Mouse (Mus musculus): ENCODE measurements around the gene Hk1. TPM values are rescaled to one million over a fixed set of nuclear protein-coding genes. Genes with fewer than 3 reads are reported as not detected.
A peak's percentile ranks its signal among the peaks of the same experiment; 100 is the strongest.
"Not testable (repeated sequence)": the region's sequence is repeated elsewhere in the genome, so short reads cannot be mapped to it uniquely, and the experiment has no call there.

Gene Hk1
- total RNA-seq, 1 experiment from 2014 or later: 26.0 TPM

- no peak for DNase-seq
Observed at GRCm38 (mm10) chr10:62340991-62341390, 38.7 kb downstream of the Hk1 start.

GRCm38 (mm10) chr10:62340095-62340731 lies 39.5 kb downstream of the Hk1 start:
- peak; percentile 99 for DNase-seq

GRCm38 (mm10) chr10:62339211-62340094 lies 40.3 kb downstream of the Hk1 start:
- DNase-seq: peak; percentile 42

GRCm38 (mm10) chr10:62338626-62339025 lies 41.1 kb downstream of the Hk1 start:
- no peak for DNase-seq

GRCm38 (mm10) chr10:62338176-62338575 lies 41.5 kb downstream of the Hk1 start:
- no peak for DNase-seq

DNA sequence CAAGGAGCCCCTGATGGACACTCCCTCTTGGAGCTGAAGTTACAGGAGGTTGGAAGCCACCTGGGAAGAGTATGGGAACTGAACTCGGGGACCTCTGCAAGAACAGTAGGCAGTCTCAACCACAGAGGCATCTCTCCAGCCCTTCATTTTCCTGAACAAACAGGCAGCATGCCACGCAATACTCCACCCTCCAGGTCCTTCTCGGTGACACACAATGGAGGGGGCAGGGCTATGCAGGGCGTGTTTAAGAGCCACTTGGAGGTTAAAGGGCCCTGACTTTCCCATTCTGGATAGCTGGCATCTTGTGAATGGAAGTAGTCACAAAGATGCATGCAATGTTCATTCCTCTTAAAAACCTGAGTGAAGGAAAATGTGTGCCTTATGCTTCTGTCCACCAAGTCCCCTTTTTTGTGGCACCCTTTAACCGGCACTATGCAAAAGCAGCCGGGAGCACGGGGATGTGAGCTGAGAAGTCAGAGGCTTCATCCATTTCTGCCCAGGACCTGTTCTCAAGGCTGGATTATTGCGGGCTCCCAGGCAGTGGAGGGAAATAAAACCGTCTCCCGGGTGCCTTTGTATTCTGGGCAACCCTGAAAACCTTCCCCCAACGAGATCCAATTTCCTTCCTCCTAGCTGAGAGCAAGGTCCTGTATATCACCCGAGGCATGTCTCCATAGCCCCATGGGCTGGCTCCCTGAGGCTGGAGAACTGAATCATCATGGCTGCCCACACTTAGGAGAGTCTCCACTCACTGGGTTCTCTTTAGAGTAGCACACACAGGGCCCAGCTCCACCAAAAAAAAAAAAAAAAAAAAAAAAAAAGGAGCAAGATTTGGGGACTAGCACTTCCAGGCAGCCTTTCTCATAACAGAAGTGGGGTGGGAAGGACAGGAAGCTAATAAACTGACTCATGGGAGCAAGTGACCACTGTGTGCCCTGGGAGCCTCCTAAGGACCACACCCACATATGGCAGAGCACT lies 42.8 kb downstream of the Hk1 start:
- peak; percentile 42 for DNase-seq

DNA sequence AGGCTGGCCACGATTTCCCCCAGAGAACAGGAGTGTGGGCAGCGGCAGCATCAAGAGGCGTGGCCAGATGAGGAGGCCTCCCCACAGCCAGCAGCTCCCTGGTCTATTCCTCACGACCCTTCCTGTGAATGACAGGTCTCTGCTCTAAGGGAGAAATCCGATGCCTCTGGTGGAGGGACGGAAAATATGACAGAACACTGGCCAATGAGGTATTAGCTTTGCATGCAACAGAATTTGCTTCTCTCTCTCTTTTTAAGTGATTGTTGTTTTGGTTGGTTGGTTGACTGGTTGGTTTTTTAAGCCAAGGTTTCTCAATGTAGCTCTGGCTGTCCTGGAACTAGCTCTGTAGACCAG lies 44.3 kb downstream of the Hk1 start:
- DNase-seq: no peak

GRCm38 (mm10) chr10:62334686-62335422 lies 44.9 kb downstream of the Hk1 start:
- no peak for DNase-seq

DNA sequence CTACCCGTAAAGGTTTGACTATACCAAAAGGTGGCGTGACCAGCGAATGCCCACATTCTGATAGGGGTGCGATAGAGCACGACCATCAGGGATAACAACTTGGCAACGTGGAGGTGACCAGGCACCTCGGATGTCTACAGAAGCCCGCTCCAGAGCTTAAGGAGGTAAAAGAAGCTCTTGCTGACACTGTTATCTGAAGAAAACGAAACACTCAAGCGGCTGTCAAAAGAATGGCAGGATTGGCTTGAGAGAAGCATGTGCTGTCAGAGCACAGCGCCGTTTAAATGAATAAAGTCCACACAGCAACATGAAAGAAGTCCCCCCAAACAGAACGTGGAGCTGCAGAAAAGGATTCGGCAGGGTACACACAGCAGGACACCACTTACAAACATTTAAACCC lies 46.4 kb downstream of the Hk1 start:
- DNase-seq: no peak

- DNase-seq: peak; percentile 56
Observed at GRCm38 (mm10) chr10:62332514-62332913, 47.2 kb downstream of the Hk1 start.

- DNase-seq: no peak
Observed at GRCm38 (mm10) chr10:62331771-62332170, 47.9 kb downstream of the Hk1 start.

DNA sequence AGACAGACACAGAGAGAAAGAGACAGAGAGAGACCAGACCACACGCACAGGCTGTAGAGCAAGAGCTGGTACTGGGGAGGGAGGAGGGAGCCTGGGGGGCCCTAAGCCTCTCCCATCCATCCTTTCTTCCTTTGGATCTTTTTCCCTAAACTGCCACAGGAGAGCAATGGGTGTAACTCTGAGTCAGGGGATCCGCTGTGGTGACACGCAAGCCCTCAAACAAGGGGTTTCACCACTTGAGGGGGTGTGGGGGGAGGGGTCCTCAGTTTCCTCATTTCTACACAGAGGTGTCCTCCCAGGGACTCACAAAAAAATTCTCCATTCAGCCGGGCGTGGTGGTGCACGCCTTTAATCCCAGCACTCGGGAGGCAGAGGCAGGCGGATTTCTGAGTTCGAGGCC lies 48.4 kb downstream of the Hk1 start:
- DNase-seq: no peak

DNA sequence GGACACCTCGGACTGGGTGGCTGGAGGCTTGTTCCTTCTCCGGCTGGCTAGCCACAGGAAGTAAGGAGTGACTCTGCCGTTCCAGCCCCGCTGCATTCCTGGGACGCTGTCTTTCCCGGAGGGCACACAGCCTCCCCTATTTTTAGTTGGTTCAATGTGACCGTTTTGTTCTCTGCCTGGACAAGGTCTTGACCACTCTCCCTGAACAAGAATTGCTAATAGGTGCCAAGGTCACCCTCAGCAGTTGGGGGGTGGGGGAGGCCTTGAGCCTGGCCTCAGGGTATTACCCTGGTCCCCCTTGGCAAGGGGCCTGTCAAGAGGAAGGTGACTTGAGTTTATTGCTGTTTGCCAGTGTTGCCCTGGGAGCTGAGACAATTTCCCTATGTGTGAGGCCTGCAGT lies 49.9 kb downstream of the Hk1 start:
- peak; percentile 54 for DNase-seq

GRCm38 (mm10) chr10:62328886-62329412 lies 50.8 kb downstream of the Hk1 start:
- no peak for DNase-seq

- no peak for DNase-seq
Observed at GRCm38 (mm10) chr10:62327572-62328317, 52.0 kb downstream of the Hk1 start.

DNA sequence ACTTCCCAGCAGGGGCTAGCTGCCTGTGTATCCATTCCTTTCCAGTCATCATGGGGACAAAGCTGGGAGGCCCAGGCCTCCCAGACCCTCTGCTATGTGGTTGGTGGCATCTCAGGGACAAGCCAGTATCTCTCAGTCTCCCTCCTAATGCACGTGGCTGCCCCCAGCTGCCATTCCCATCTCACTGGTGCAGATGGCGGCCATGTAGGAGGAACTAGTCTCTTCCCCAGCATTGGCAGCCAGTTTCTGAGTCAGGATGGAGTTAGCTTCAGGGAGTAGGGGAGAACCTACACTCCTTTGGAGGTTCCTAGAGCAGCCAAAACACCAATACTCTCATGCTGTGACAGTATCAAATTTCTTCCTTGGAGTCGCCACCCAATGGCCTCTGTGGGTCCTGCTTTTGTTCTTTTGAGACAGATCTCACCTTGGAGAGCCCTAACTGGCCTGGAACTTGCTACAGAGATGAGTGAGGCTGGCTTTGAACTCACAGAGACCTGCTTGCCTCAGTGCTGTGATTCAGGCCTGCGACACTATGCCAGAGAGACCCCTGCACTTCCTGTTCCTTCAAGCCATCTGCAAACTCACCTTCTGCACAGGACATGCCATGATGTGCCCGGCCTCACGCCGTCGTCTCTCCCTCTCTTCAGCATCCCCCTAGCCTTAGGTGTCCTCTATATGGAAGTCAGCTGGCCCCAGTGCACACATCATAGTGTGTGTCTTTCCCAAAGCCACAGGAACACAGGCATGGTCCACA lies 52.7 kb downstream of the Hk1 start:
- no peak for DNase-seq

- no peak for DNase-seq
Observed at GRCm38 (mm10) chr10:62326002-62326401, 53.7 kb downstream of the Hk1 start.

DNA sequence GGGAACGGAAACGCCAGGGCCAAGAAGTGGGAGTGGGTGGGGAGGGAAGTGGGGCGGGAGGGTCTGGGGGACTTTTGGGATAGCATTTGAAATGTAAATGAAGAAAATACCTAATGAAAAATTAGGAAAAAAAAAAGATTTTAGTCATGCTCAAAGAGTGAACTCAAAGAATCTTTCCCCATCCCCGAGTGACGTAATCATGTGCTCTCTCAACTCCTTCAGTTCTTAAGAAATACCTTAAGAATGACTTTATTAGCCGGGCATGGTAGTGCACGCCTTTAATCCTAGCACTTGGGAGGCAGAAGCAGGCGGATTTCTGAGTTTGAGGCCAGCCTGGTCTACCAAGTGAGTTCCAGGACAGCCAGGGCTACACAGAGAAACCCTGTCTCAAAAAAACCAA lies 56.9 kb downstream of the Hk1 start:
- DNase-seq: not testable (repeated sequence)

DNA sequence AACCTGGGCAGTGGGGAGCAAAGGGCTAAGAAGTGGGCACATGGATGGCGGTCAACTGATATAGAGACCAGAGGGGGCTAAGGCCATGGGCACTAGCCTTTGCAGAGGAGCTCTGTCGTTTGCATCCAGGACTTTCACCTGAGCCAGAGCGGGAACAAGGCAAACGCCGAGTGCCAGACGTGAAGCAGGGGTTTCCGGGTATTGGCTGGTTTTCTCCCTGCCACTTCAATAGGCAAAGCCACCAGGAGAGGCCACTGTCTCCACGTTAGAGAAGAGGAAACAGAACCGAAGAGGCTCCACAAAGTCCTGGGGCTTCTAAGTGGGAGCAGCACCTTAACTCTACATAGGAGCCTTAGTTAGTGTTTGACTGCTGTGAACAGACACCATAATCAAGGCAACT lies 58.3 kb downstream of the Hk1 start:
- DNase-seq: no peak

DNA sequence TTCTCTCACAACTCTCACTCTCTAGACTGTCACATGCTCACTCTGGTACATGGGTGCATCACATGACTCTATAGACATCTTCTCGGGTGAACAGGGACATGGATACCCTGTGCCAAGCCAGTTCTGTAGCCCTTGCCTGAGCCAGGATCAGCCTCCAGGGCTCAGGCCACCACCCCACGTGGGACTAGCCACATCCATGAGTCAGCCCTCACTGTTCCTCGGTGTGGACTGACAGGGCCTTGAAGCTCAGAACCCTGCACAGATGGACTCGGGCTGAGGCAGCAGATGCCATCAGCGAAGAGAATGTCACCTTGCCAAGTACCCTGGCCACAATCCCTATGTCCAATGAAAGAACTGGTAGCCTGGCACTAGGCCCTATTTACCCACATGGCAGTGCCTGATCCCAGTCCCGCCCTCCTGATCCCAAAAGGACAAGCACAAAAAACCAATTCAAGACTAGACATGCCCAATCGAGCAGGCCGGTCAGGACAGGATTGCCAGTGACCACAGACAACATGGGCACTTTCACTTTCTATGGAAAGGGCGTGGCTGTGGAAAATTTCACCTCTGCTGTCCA lies 59.2 kb downstream of the Hk1 start:
- peak; percentile 58 for DNase-seq

Measured in adrenal gland, postnatal 14 days (tissue).